Mouse (Mus musculus) hematopoietic stem cell, adult 5-6 weeks (primary cell): Measurements from ENCODE around the gene Ppfia4. TPM values are rescaled to one million over a fixed set of nuclear protein-coding genes. Genes with fewer than 3 reads are reported as not detected.
"Not testable (repeated sequence)": the region's sequence is repeated elsewhere in the genome, so short reads cannot be mapped to it uniquely, and the experiment has no call there.

ENCODE experiments used
- ATAC-seq, 2 experiments: fragments of 125-278 bp in 1 of 2; replicated peaks in 1 of 2; 2 replicates each; pipeline ENCODE4 v1.8.0; 2016 to 2017; ENCODE audit warnings: inconsistent platforms in 2 of 2, mild to moderate bottlenecking in 2 of 2, moderate number of reproducible peaks in 2 of 2, low read depth in 1 of 2, moderate TSS enrichment in 1 of 2; ENCODE audit not compliant: low FRiP score in 2 of 2, poor library complexity in 2 of 2, severe bottlenecking in 2 of 2, insufficient read depth in 1 of 2, low TSS enrichment in 1 of 2
- total RNA-seq: library from RNA; stranded (forward); fragments of 172-1452, 232-1000 nt; gene quantifications from 2 replicates; pipeline ENCODE4 v1.2.3, GENCODE M21; 2017

Ppfia4 gene
- total RNA-seq, 1 experiment from 2014 or later: 0.50 TPM

DNA sequence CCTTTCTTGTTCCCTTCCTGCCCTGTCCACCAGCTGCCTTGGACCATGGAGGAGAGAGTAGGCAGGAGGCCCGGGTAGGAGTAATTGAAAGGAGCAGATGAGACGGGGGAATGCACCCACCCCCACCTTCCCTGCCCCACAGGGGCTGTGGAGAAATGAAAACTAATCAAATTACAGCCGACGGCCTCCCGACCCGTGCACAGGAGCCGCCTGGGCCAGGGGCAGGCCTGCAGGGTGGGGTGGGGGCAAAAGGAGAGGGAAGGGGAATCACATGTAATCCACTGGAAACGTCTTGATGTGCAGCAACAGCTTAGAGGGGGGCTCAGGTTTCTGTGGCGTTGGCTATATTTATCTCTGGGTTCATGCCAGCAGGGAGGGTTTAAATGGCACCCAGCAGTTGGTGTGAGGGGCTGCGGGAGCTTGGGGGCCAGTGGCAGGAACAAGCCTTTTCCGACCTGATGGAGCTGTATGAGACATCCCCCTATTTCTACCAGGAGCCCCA lies 43.1 kb downstream of the Ppfia4 start, which contains the start of gene Myog:
Myog (plus strand) TSS at position 392 of the 502 bp plus-strand sequence.
- ATAC-seq: no peak

DNA sequence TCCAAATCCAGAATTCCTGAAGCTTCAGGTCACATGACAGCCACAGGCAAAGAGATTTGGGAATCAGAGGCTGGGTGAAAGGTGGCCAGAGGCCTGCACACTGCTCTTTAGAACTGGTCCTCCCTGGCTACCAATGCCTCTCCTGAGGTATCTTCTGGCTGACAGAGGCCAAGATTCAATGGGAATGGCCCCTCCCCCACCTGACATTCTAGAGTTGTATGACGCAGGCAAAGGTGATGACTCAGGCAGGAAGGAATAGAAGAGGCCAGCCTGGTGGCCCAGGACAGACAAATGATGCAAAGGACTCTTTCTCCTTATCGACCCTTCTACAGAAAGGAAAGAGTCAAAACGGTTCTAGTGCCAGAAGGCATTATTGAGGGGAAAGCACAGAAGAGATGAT lies 44.5 kb downstream of the Ppfia4 start:
- no peak for ATAC-seq

DNA sequence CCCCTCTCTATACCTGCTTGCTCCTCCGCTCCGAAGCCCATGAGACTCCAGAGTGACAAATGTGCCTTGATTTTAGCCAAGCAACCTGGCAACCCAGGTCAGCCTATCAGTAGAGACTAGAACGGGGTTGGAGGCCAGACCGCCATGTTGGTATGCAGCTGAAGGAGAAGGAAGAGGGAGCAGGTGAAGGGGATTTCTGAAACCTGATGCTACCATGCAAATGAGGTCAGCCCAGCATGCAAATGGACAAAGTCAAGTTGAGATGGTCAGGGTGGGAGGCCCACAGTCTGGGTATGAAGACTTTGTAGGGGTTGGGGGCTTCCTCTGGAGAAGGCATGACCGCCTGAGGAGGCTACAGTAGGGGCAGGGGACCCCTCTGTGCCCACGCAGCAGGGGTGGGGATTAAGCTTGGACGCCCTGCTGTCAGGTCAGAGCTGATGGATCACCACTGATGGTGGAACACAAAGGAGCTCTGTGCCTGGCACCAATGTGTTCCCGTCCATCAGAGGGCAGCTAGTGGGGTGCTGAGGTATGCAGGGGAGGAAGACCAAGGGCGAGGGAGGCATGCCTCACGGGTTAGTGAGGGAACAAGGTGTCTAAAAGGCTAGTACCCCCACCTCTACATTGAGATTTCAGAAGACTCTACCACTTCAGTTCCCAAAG lies 47.1 kb downstream of the Ppfia4 start:
- no peak for ATAC-seq

DNA sequence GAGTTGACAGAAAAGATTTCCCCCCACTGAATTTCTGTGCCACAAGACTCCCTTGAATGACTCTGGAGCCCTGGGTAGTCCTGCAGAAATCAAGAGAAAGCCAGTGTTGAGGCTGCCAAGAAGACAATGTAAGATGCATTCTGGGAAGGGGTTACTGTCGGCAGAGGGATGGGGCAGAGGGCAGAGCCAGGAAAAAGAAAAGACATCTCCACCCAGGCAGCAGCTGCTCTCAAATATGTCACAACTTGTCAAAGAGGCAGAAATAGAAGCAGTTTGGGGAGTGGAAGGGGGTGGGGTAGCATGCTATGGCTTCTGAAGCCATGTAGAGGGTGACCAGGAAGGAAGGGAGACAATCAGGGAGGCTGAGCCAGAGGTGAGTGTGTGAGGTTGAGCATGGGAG lies 49.6 kb downstream of the Ppfia4 start:
- no peak for ATAC-seq

DNA sequence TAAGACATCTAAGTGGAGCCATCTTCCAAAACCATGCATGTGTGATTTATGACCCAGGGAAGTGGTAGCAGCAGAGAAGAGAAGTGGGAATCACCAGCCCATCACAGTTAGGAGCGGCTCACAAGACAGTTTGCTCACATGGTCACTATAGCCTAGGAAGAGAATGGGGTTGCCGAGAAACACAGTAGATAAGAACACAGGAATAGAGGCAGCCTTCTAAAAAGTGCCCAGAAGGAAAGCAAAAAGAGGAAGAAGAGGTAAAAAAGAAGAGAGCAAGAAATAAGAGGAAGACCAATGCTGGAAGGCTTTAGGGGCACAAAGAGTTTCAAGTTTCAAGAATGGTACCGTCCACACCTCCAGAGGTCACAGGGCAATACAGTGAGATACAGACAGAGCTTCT lies 50.4 kb downstream of the Ppfia4 start:
- ATAC-seq: no peak; a peak in 1 of 4 replicates

DNA sequence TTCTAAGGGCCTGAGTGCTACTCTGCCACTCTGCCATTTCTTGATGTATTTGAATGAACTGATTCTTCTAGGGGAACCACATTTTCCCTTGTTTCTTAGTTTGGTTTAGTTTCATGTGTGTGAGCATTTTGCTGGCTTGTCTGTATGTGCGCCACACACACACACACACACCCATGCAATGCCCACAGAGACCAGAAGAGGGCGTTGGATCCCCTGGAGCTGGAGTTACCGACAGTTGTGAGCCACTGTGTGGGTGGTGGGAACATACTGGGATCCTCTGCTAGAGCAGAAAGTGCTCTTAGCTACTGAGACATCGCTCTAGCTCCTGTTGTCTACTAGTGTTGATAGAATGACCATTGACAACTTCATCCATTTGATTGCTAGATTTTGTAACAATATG lies 51.2 kb downstream of the Ppfia4 start:
- ATAC-seq: no peak

DNA sequence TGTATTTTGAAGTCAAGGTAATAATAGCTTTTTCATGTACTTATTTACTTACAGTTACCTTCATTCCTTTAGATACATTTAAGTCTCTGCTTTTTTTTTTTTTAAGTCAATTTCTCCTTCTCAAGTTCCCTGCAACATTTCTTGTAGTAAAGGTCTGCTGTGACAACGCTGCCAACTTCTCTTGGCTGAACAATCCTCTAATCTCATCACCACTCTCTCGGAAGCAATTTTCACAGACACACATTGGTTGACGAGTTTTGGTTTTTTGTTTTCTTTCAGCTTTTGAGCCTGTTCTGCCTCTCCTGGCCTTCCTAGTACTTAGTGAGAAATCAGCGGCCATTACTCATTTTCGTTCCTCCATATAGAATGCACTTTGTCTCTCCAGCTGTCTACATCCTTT lies 52.6 kb downstream of the Ppfia4 start:
- ATAC-seq: no peak

DNA sequence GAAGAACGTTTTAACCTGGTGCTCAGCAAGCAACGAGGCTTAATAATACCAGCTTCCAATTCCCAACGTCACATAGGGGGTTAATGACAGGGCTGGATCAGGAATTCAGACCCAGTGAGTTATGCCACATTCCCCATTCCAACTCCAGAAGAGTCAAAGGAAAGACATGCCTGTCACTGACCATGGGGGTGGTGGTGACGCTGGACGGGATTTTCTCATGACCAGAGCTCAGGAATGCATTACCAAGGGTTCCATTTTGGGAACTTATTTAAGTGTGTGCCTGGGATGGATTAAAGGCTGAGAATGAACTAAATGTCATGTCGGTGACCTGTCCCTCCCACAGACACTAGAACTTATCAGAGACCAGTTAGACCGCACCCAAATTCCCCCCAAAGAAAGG lies 55.9 kb downstream of the Ppfia4 start:
- no peak for ATAC-seq

DNA sequence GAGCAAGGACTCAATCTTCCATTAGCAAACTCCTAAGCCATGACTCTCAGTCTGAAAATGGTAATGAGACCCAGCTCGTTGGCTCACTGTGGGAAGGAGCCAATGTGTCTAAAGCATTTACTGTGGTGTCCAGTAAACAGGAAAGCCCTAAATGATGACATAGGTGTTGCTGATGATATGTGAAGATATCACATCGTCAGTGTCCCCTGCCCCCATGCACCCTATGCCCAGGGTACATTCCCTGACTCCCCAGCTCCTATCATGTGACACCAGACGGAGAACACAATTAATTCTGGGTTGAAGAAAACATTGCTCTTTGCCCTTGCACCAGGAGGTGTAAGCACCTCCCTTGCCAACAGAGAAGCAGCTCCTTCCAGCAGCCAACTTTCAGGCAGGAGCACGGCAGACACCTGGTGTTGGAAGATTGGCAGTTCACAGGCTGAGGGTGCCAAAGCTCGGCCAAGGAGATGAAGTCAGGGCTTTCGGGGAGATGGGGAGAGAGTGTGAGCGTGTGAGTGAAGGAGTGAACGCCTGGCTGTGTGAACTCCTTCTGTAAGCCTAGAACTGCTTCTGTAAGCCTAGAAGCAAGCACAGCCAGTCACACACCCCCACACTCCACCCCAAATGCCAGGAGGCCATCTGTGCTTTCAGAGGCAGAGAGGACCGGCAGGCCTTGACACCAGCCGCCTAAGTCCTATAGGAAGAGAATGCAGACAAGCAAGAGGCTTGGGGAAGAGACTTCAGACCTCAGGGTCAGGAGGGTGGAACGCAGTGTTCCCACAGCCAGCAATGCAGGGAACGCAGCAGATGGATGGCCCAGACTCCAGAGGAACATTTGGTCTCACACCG lies 56.9 kb downstream of the Ppfia4 start:
- ATAC-seq: no peak

DNA sequence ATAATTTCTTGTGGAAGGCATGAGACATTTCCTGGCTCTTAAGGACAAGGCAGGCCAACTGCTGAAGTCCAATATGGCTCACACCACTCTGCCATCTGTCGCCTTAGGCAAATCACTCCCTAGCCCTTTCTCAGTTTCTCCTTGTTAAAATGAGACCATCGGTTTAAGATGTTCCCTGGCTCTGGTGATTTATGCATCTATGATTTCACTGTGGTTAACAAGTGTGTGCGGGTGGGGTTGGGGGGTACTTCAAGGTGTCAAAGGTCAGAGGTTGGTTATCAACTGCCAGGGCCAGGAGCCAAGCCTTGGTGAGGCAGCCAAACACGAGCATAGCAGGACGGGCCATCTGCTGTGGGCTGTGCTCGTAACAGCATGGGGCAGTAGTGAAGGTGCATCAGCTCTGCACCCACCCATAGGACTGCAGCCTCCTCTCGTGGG lies 58.2 kb downstream of the Ppfia4 start:
- ATAC-seq: no peak

DNA sequence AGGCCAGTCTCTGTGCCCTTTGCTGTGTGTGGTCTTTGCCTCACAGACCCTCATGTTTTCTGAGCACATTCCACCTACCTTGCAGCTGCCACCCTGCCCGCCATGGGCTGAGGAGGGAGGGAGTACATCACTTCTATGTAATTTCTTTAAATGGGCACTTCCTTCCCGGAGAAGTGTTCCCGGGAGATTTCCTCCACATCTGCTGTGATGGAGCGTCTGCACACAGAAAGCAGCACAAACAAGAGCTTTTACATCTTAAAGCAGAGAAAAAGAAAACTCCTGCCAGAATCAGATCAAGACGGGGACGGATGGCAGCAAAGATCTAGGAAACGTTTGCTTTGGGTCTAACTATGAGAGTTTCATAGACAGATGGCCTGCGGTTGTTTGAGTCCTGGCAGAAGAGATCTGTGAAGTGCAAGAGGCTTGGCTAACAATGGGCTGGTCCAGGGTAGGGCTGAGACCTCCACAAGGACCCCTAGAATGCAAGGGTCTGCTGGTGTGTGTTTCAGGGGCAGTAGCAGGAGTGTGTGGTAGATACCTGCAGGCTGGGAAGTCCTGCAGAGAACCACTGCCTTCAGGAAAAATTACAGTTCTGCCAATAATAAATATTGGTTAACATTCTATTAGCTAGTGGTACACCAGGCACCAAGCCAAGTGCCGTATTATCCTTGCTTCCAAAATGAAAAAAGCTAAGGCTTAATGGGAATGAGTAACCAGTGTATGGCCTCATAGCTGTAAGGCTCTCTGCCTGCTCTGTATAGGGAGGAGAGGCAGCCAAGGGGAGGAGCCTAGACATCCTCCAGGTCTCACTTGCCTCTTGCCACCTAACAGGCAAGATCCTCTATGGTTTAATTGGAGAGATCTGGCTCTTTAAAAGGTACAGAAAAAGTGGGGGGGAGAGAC lies 59.0 kb downstream of the Ppfia4 start:
- ATAC-seq: no peak

DNA sequence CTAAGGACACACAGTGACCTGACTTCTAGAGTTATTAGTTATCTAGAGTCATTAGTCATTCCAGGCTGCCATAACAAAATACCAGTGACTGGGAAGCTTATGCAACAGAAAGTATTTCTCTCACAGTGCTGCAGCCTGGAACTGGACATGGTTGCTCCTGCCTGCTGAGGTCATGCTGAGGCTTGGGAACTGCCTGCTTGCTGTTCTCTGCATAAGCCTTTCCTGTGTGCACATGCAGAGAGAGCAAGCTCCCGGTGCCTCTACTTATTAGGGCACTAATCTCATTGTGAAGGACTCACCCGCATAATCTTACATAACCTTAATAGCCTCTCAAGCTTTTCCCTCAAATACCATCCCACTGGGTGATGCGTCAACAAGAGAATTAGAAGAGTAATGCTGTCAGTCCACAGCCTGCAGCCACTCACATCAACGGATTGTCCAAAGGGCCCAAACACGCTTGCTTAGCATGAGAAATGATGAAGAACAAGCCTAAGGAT lies 59.9 kb downstream of the Ppfia4 start:
- ATAC-seq: no peak

DNA sequence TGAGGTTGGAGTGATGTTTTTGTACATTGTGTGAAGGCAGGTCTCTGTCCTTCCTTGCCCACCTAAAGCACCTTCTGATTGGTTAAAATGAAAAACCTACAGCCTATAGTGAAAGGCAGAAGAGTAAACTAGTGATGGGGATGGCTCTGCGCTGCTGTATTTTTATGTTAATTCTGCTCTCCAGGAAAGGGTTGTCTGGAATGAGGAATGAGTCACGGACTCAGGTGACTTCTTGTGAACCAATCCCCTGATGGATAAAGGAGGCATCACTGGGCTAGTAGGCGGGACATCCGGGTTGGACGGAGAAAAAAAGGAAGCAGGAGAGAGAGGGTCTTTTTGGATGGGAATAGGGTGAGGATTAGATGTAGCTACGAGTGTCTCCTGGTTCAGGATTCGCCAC lies 62.7 kb downstream of the Ppfia4 start:
- no peak for ATAC-seq

DNA sequence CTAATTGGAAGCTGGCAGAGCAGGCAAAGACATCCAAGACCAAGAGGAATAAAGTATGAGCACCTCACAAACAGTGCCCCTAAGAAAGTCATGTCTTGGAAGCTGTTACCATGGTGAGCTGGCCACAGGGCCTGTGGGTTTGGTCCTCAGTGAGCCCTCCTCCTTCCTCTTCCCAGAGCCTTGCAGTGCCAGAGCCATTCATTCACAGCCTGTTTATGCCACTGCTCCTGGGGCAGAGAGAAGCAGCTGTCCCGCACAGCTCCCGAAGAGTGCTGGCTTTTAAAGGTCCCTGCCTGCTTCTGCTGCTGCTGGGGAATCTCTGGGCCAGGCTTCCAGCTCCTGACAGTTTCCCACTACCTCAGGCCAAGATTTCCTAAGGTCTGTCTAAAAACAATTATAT lies 66.9 kb downstream of the Ppfia4 start:
- ATAC-seq: 0 out of 4 replicates have a peak, but pooled peaks of 1 of the 2 experiments have one; percentile 17

DNA sequence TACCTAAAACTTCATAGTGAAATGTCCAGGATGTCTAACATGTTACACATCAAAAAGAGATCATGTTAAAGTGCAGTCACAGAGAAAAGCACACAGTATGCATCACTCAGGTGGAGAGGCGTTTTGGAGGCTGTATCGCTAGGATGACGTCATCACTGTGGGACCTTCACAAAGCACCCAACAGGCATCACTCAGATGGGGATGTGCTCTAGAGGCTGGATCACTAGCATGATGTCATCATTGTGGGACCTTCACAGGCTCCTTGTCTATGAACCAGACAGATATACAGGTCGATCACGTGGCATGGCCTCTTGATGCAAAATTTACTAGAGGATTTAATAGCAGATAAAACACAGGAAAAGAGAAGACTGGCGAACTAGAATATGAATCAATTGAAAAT lies 68.4 kb downstream of the Ppfia4 start:
- no peak for ATAC-seq

DNA sequence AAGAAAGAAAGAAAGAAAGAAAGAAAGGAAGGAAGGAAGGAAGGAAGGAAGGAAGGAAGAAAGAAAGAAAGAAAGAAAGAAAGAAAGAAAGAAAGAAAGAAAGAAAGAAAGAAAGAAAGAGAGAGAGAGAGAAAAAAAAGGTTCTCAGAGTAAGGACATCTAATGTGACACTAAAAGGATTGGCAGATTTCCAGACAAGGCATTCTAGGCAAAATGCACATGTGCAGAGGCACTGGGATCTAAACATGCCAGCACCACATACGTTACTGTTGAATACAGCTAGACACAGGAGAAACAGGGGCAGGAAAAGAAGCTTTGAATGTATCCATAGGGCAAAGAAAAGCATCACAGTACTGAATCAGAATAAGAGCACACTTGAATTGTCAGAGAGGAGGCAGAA lies 83.0 kb downstream of the Ppfia4 start:
- not testable (repeated sequence) for ATAC-seq
